In the genomic region with DNA sequence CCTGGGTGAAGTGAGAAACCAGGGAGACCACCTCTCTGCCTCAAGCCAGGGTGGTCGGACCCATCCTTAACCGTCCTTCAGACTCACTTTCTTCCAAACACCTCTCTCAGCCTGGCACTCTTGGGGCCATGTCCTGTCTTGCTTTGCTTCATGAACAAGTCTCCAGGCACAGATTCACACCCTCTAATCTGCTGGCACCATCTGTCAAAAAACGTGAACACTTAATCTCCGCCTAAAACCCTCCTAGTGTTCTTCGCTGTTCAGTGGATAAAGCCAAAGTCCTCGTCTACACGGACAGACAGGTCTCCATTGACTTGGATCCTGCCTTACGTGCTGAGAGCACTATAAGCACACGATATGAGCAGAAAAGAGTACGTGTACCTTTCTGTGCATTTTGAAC, we compare ENCODE assay signal across 9 mouse cellular contexts. TPM values are rescaled to one million over a fixed set of nuclear protein-coding genes. Genes with fewer than 3 reads are reported as not detected.
DNase-seq lines count a peak whose midpoint lies in the region; ATAC-seq and TF ChIP-seq lines count a peak whose summit lies in the region.
"Had no signal": no experiment of that assay in that cellular context is flagged by ENCODE, and none has a peak within 500 bp of the region (broad histone marks: within the 10 kb centered on the region; RNA-seq: fewer than 3 reads in every experiment).

A gene (plus strand): TSS at position 301 of the 400 bp plus-strand sequence.

- H3K27ac ChIP-seq in kidney, embryonic 14.5 days (ENCODE audit: low read depth, low read length) = no peak within 1 kb of the TSS
- peak within 1 kb of the TSS; percentile 10 for H3K27ac ChIP-seq in cortical plate, adult 2 months (ENCODE audit: insufficient read depth, low read length)
- H3K27ac ChIP-seq in hindbrain, embryonic 14.5 days = no peak within 1 kb of the TSS
- H3K27ac ChIP-seq in midbrain, embryonic 11.5 days (ENCODE audit: low read depth, low read length) = no peak within 1 kb of the TSS

- peak within 1 kb of the TSS; percentile 83 for H3K4me2 ChIP-seq in kidney, embryonic 14.5 days (replicated peaks; ENCODE audit: low read depth, low read length)
- H3K4me2 ChIP-seq in hindbrain, embryonic 14.5 days (replicated peaks) = peak within 1 kb of the TSS; percentile 84
- H3K4me2 ChIP-seq in midbrain, embryonic 11.5 days = peak within 1 kb of the TSS; percentile 81

- H3K4me3 ChIP-seq in kidney, embryonic 14.5 days (ENCODE audit: low read length) = peak within 1 kb of the TSS; percentile 46
- peak within 1 kb of the TSS; percentile 34 for H3K4me3 ChIP-seq in cortical plate, adult 2 months (ENCODE audit: insufficient read depth, low read length)
- peak within 1 kb of the TSS; percentile 44 for H3K4me3 ChIP-seq in hindbrain, embryonic 14.5 days (replicated peaks; ENCODE audit: low read length)
- H3K4me3 ChIP-seq in midbrain, embryonic 11.5 days (ENCODE audit: low read depth, low read length) = peak within 1 kb of the TSS; percentile 42

- peak within 1 kb of the TSS; percentile 57 for H3K9ac ChIP-seq in kidney, embryonic 14.5 days (ENCODE audit: low read depth, low read length)
- peak within 1 kb of the TSS; percentile 62 for H3K9ac ChIP-seq in hindbrain, embryonic 14.5 days
- peak within 1 kb of the TSS; percentile 62 for H3K9ac ChIP-seq in midbrain, embryonic 11.5 days (ENCODE audit: low read length)

- no peaks in the 10 kb centered on the region for H3K4me1 ChIP-seq in kidney, embryonic 14.5 days (ENCODE audit: control insufficient read depth, insufficient read depth, low read length)
- H3K4me1 ChIP-seq in cortical plate, adult 2 months (ENCODE audit: control insufficient read depth, insufficient read depth, low read length) = no peaks in the 10 kb centered on the region
- H3K4me1 ChIP-seq in hindbrain, embryonic 14.5 days (replicated peaks; ENCODE audit: control insufficient read depth, insufficient read depth, low read length) = no peaks in the 10 kb centered on the region
- no peaks in the 10 kb centered on the region; the same call in 1 of the 2 replicates for H3K4me1 ChIP-seq in midbrain, embryonic 11.5 days (ENCODE audit: control insufficient read depth, insufficient read depth, low read length)

- WGBS in kidney, embryonic 14.5 days = 84% methylated on average over 10 of the region's 10 CpGs
- WGBS in hindbrain, embryonic 14.5 days = 86% methylated on average over 10 of the region's 10 CpGs
- 85% methylated on average over 10 of the region's 10 CpGs for WGBS in midbrain, embryonic 11.5 days

- no peak for TF ChIP-seq POLR2A in cortical plate, adult 2 months (IDR thresholded peaks at IDR 0.05; ENCODE audit: extremely low read depth, insufficient read depth, low read length)

- no peak for DNase-seq in kidney, postnatal 36 days
- DNase-seq in hindbrain, embryonic 14.5 days (ENCODE audit: low spot score) = no peak
- no peak for DNase-seq in midbrain, embryonic 11.5 days (ENCODE audit: low spot score, missing footprints)
- no peak for DNase-seq in gastrocnemius, adult 8-10 months (ENCODE audit: low spot score in 2 of 2)
- DNase-seq in cerebellum, adult 11 months = no peak
- no peak for DNase-seq in right cerebral cortex, postnatal 10 days (ENCODE audit: low spot score in 2 of 2)

- no peaks in the 10 kb centered on the region for H3K9me3 ChIP-seq in kidney, embryonic 14.5 days (ENCODE audit: control insufficient read depth, low read length)
- H3K9me3 ChIP-seq in hindbrain, embryonic 14.5 days (ENCODE audit: control insufficient read depth, low read length) = no peaks in the 10 kb centered on the region
- H3K9me3 ChIP-seq in midbrain, embryonic 11.5 days (ENCODE audit: control insufficient read depth, low read length) = no peaks in the 10 kb centered on the region

- no peaks in the 10 kb centered on the region for H3K36me3 ChIP-seq in kidney, embryonic 14.5 days (ENCODE audit: control insufficient read depth, insufficient read depth, low read length)
- no peaks in the 10 kb centered on the region for H3K36me3 ChIP-seq in hindbrain, embryonic 14.5 days (replicated peaks; ENCODE audit: control insufficient read depth, insufficient read depth)
- no peaks in the 10 kb centered on the region for H3K36me3 ChIP-seq in midbrain, embryonic 11.5 days (ENCODE audit: control insufficient read depth, insufficient read depth, low read length)

- peaks cover 25% of the 10 kb centered on the region for H3K27me3 ChIP-seq in kidney, embryonic 14.5 days (ENCODE audit: control insufficient read depth, insufficient read depth, low read length)
- H3K27me3 ChIP-seq in hindbrain, embryonic 14.5 days (ENCODE audit: control insufficient read depth, insufficient read depth, low read length) = peaks cover 18% of the 10 kb centered on the region
- H3K27me3 ChIP-seq in midbrain, embryonic 11.5 days (ENCODE audit: control insufficient read depth, insufficient read depth, low read length) = no peaks in the 10 kb centered on the region; the same call in 1 of the 2 replicates

- no peak for ATAC-seq in kidney, embryonic 14.5 days (ENCODE audit: low FRiP score, low TSS enrichment)
- no peak for ATAC-seq in hindbrain, embryonic 14.5 days (ENCODE audit: low FRiP score)
- no peak for ATAC-seq in midbrain, embryonic 11.5 days (ENCODE audit: low FRiP score)
- ATAC-seq: CD4-positive, CD25-positive, alpha-beta regulatory T cell, adult 4 months had no signal

- no peak for TF ChIP-seq CTCF in cortical plate, adult 2 months (IDR thresholded peaks at IDR 0.05; ENCODE audit: extremely low read depth, insufficient read depth, low read length)

RNA-seq across cellular contexts. Expression of the gene that starts here (rescaled TPM):
- polyA plus RNA-seq in kidney, embryonic 14.5 days (2014; fragmentation: Nextera tagmentation; extraction: Ambion mirVana) = 0.32 and 0.43 TPM in 2 replicates
- 10.9 and 12.9 TPM in 2 replicates for polyA plus RNA-seq in cortical plate, adult 2 months (2012; rRNA removed)
- polyA plus RNA-seq in hindbrain, embryonic 14.5 days (2014; fragmentation: Nextera tagmentation; extraction: Ambion mirVana) = 0.67 and 1.5 TPM in 2 replicates
- 0.20 and 0.57 TPM in 2 replicates for polyA plus RNA-seq in midbrain, embryonic 11.5 days (2014; fragmentation: Nextera tagmentation; extraction: Ambion mirVana)
- not detected for total RNA-seq in gastrocnemius, adult 8-10 months (2022)
